Mouse (Mus musculus) hindbrain, embryonic 11.5 days (tissue): Measurements from ENCODE around the gene Olfr698. TPM values are rescaled to one million over a fixed set of nuclear protein-coding genes. Genes with fewer than 3 reads are reported as not detected.
"Not testable (repeated sequence)": the region's sequence is repeated elsewhere in the genome, so short reads cannot be mapped to it uniquely, and the experiment has no call there.

Experiments
- ATAC-seq: fragments of 200-750 bp; cut with Nextera tagmentation; 2 replicates; pipeline ENCODE4 v1.8.0; 2017; ENCODE audit warnings: mild to moderate bottlenecking, moderate TSS enrichment, moderate library complexity; ENCODE audit not compliant: low FRiP score
- DNase-seq: peaks from one replicate; pipeline ENCODE4 v3.0.0-alpha.2; 2015; ENCODE audit warnings: low spot score
- H3K27ac ChIP-seq: fragments of 300-500 bp; sonication (generic); 2 replicates; pipeline ENCODE4 v1.5.1; 2014; ENCODE audit warnings: mild to moderate bottlenecking, low read depth, low read length
- H3K27me3 ChIP-seq: fragments of 300-500 bp; sonication (generic); 2 replicates; pipeline ENCODE4 v1.6.1; 2014; ENCODE audit warnings: mild to moderate bottlenecking, low read length, moderate library complexity, mixed read lengths; ENCODE audit not compliant: control insufficient read depth, insufficient read depth
- H3K36me3 ChIP-seq: fragments of 300-500 bp; sonication (generic); 2 replicates; pipeline ENCODE4 v1.6.1; 2014; ENCODE audit warnings: mild to moderate bottlenecking, low read length, moderate library complexity, mixed read lengths; ENCODE audit not compliant: control insufficient read depth, insufficient read depth
- H3K4me1 ChIP-seq: fragments of 300-500 bp; sonication (generic); replicated peaks from 2 replicates; pipeline ENCODE4 v1.6.1; 2014; ENCODE audit warnings: low read length, mixed read lengths; ENCODE audit not compliant: control insufficient read depth, insufficient read depth
- H3K4me2 ChIP-seq: fragments of 300-500 bp; sonication (generic); replicated peaks from 2 replicates; pipeline ENCODE4 v1.6.1; 2014; ENCODE audit warnings: mild to moderate bottlenecking, low read depth, low read length
- H3K4me3 ChIP-seq: fragments of 300-500 bp; sonication (generic); 2 replicates; pipeline ENCODE4 v1.5.1; 2014; ENCODE audit warnings: low read depth, low read length
- H3K9ac ChIP-seq: fragments of 300-500 bp; sonication (generic); 2 replicates; pipeline ENCODE4 v1.6.1; 2014; ENCODE audit warnings: low read depth, low read length
- H3K9me3 ChIP-seq: fragments of 300-500 bp; sonication (generic); 2 replicates; pipeline ENCODE4 v1.6.1; 2016; ENCODE audit warnings: low read length; ENCODE audit not compliant: control insufficient read depth
- WGBS: fragments of 180-500 bp; shearing (Covaris S2); extraction: QIAGEN DNeasy Blood & Tissue Kit; methylation state at CpG from one replicate; pipeline ENCODE4 v1.1.7; 2014; 5-methylcytosine and 5-hydroxymethylcytosine counted together
- polyA plus RNA-seq: library from polyadenylated mRNA; unstranded; fragments of >200 nt; fragmentation: Nextera tagmentation; extraction: Ambion mirVana; gene quantifications from 2 replicates; pipeline ENCODE4 v1.2.1, GENCODE M21; 2014

Gene Olfr698
- polyA plus RNA-seq, 1 experiment from 2014 or later: not detected

DNA sequence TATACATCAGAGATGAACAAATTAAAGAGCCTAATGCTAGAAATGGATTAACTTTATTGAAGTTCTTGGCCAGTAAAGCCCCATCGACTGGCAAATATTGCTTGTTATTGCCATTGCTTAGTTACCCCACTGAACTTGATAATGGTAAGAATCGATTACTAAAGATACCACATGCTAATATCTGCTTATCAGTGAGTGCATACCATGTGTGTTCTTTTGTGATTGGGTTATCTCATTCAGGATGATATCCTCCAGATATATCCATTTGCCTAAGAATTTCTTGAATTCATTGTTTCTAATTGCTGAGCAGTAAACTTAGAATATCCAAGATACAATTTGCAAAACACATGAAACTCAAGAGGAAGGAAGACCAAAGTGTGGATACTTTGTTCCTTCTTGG, 29.5 kb downstream of the Olfr698 start:
- DNase-seq, H3K9me3 ChIP-seq, ATAC-seq, H3K4me2 ChIP-seq, H3K27me3 ChIP-seq, H3K9ac ChIP-seq, H3K4me1 ChIP-seq, H3K36me3 ChIP-seq, H3K4me3 ChIP-seq, H3K27ac ChIP-seq: not testable (repeated sequence)
- 95% methylated on average over 2 of the region's 2 CpGs for WGBS

GRCm38 (mm10) chr7:106716296-106716695, 38.9 kb downstream of the Olfr698 start, which contains the start of gene Olfr695:
TSS of gene Olfr695 (minus strand) at chr7:106716396.
- Histone ChIP-seq H3K4me2 (no peak within 1 kb of the TSS), H3K36me3 (no peaks in the 10 kb centered on the region), H3K27me3 (no peaks in the 10 kb centered on the region), H3K27ac (no peak within 1 kb of the TSS), H3K4me1 (no peaks in the 10 kb centered on the region), H3K9me3 (no peaks in the 10 kb centered on the region), H3K9ac (no peak within 1 kb of the TSS), H3K4me3 (no peak within 1 kb of the TSS)
- ATAC-seq (no peak), DNase-seq (no peak)

DNA sequence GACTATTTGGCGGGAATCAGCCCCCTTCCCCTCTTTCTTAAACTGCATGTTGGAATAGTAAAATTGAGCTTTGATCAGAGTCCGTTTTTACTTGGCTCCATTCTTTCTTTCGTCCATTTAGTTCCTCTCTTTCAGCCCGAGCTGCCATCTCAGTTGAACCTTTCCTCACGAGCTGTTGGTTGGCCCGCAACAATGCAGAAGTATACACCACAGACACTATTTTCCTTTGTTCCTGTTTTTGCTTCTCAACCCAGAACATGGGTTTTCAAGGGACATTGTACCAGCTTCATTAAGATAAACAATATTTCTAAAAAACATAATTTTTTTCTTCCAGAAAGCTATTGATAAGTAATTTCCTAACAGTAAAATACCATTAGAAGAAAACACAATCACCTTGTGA, 43.7 kb downstream of the Olfr698 start:
- no peaks in the 10 kb centered on the region for H3K36me3 ChIP-seq
- H3K9ac ChIP-seq: no peak overlapping the region
- H3K27ac ChIP-seq: no peak overlapping the region
- ATAC-seq (no peak), DNase-seq (no peak)
- no peak overlapping the region for H3K4me3 ChIP-seq
- 88% methylated on average over 6 of the region's 6 CpGs for WGBS
- H3K27me3 ChIP-seq: no peaks in the 10 kb centered on the region
- H3K4me2 ChIP-seq: no peak overlapping the region
- H3K9me3 ChIP-seq: no peaks in the 10 kb centered on the region
- H3K4me1 ChIP-seq: no peaks in the 10 kb centered on the region

DNA sequence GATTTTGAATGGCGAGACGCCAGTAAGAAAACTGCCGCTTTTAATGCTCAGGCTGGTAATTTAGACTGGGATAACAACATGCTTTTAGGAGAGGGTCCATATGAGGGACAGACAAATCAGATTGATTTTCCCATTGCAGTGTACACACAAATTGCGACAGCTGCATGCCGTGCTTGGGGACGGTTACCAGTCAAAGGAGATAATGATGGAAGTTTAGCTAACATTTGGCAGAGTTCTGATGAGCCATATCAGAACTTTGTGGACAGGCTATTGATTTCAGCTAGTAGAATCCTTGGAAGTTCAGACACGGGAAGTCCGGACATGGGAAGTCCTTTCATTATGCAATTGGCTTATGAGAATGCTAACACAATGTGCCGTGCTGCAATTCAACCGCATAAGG, 47.5 kb downstream of the Olfr698 start:
- not testable (repeated sequence) for H3K27me3 ChIP-seq, DNase-seq, H3K4me1 ChIP-seq, H3K4me3 ChIP-seq, H3K4me2 ChIP-seq, H3K27ac ChIP-seq, H3K36me3 ChIP-seq, H3K9ac ChIP-seq, H3K9me3 ChIP-seq, ATAC-seq
- 89% methylated on average over 10 of the region's 10 CpGs for WGBS

Other genes with a start within 250 kb of the Olfr698 start
- not detected in 2 replicates for gene Olfr693, start 74.8 kb downstream of the Olfr698 start, polyA plus RNA-seq
- gene Olfr694, start 63.6 kb downstream of the Olfr698 start, polyA plus RNA-seq: not detected in 2 replicates
- gene Olfr695, start 39.0 kb downstream of the Olfr698 start, polyA plus RNA-seq: not detected in 2 replicates
- not detected in 2 replicates for gene Olfr697, start 13.0 kb downstream of the Olfr698 start, polyA plus RNA-seq
- not detected in 2 replicates for gene Olfr699, start 37.8 kb upstream of the Olfr698 start, polyA plus RNA-seq
- not detected in 2 replicates for gene Olfr700, start 53.4 kb upstream of the Olfr698 start, polyA plus RNA-seq
- not detected in 2 replicates for gene Olfr701, start 58.7 kb upstream of the Olfr698 start, polyA plus RNA-seq
- gene Olfr702, start 78.5 kb upstream of the Olfr698 start, polyA plus RNA-seq: not detected in 2 replicates
- not detected in 2 replicates for gene Olfr703, start 88.0 kb upstream of the Olfr698 start, polyA plus RNA-seq
- not detected in 2 replicates for gene Olfr704, start 107.8 kb upstream of the Olfr698 start, polyA plus RNA-seq
- not detected in 2 replicates for gene Olfr705, start 121.5 kb upstream of the Olfr698 start, polyA plus RNA-seq
- gene Olfr706, start 132.8 kb upstream of the Olfr698 start, polyA plus RNA-seq: not detected in 2 replicates
- not detected in 2 replicates for gene Olfr707, start 145.8 kb upstream of the Olfr698 start, polyA plus RNA-seq
- gene Olfr1532-ps1, start 152.6 kb upstream of the Olfr698 start, polyA plus RNA-seq: not detected in 2 replicates
- not detected in 2 replicates for gene Olfr709-ps1, start 176.8 kb upstream of the Olfr698 start, polyA plus RNA-seq
- gene Olfr710, start 192.9 kb upstream of the Olfr698 start, polyA plus RNA-seq: not detected in 2 replicates
- gene Olfr6, start 208.5 kb upstream of the Olfr698 start, polyA plus RNA-seq: not detected in 2 replicates
- not detected in 2 replicates for gene Olfr711, start 220.1 kb upstream of the Olfr698 start, polyA plus RNA-seq